Mouse (Mus musculus) cortical plate, adult 2 months (tissue): ENCODE results near the gene P3h3. TPM values are rescaled to one million over a fixed set of nuclear protein-coding genes. Genes with fewer than 3 reads are reported as not detected.
A peak's percentile ranks its signal among the peaks of the same experiment; 100 is the strongest.
"Not testable (repeated sequence)": the region's sequence is repeated elsewhere in the genome, so short reads cannot be mapped to it uniquely, and the experiment has no call there.

Experiments
- H3K27ac ChIP-seq: fragments of 200-500 bp; 2 replicates; pipeline ENCODE4 v1.5.1; 2012; ENCODE audit warnings: low read length, control low read depth, inconsistent platforms; ENCODE audit not compliant: insufficient read depth
- H3K4me1 ChIP-seq: fragments of 200-500 bp; 2 replicates; pipeline ENCODE4 v1.6.1; 2011; ENCODE audit warnings: low read length; ENCODE audit not compliant: control insufficient read depth, insufficient read depth
- H3K4me3 ChIP-seq: fragments of 200-500 bp; 2 replicates; pipeline ENCODE4 v1.5.1; 2011; ENCODE audit warnings: mild to moderate bottlenecking, low read length, control low read depth; ENCODE audit not compliant: insufficient read depth
- CTCF ChIP-seq: fragments of 200-500 bp; IDR thresholded peaks from 2 replicates; pipeline ENCODE4 v1.5.1; 2011; ENCODE audit warnings: mild to moderate bottlenecking, control low read depth, low read length; ENCODE audit not compliant: insufficient read depth; ENCODE audit errors: extremely low read depth
- POLR2A ChIP-seq: fragments of 200-500 bp; IDR thresholded peaks from 2 replicates; pipeline ENCODE4 v1.6.1; 2011; ENCODE audit warnings: mild to moderate bottlenecking, low read length, control low read depth; ENCODE audit not compliant: insufficient read depth; ENCODE audit errors: extremely low read depth
- polyA plus RNA-seq: library from polyadenylated mRNA; depleted of rRNA; stranded (reverse); fragments of >200 nt; gene quantifications from 2 replicates; pipeline ENCODE4 v1.2.3, GENCODE M21; 2012

P3h3 gene
- polyA plus RNA-seq, 1 experiment: 59.6 TPM

DNA sequence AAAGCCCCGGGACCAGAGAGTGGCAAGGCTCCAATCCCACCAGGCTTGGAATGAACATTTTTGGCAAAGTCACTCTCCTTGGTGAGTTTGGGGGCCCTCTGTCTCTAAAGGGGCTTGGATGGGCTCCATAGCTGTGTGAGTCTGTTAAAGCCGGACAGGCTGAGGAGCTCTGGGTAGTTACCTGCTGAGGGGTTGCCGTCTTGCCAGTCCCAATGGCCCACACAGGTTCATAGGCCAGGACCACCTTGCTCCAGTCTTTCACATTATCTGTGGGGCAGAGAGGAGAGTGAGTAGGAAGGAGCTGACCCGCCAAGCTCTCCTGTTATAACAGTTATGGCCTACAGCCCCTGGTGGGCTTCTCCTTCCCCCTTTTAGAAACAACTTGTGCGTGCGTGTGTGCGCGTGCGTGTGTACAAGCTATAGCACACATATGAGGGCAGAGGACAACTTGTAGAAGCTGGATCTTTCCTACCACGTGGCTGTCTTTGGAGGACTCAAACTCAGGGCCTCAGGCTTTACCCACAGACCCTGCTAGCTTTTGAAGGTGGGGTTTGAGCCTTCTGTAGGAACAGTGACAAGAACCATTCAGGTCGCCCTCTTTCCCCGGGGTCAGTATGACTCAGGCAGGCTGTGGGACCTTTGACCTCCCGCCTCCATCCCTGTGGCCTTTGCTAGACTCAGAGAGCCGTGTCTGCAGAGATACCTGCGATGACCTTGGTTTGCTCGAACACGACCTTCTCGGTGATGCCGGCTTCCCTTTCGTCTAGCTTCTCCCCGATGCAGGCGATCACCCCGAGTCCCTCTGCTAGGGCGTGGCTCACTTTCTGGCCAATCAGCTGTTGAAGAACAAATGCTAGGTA lies 45.6 kb downstream of the P3h3 start:
- no peak overlapping the region for H3K27ac ChIP-seq
- TF ChIP-seq CTCF: no peak
- no peak for TF ChIP-seq POLR2A
- H3K4me1 ChIP-seq: peaks cover 3% of the 10 kb centered on the region; the same call in 1 of the 2 replicates
- H3K4me3 ChIP-seq: peak overlapping the region; percentile 66; the same call in 1 of the 2 replicates

DNA sequence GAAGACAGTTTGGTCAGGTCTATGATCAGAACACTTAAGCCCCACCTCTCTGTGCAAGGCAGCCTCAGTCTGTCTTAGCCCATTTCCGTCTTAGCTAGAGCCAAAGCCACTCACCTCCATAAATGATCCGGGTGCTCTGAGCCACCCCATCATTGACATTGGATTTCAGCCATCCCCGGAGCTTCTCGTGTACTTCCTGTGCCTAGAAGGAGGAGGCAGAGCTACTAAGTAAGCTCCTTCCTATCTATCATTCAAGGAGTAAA lies 46.2 kb downstream of the P3h3 start:
- TF ChIP-seq POLR2A (no peak), CTCF (no peak)
- Histone ChIP-seq H3K4me1 (peaks cover 6% of the 10 kb centered on the region; the same call in 1 of the 2 replicates), H3K27ac (no peak overlapping the region), H3K4me3 (no peak overlapping the region)

DNA sequence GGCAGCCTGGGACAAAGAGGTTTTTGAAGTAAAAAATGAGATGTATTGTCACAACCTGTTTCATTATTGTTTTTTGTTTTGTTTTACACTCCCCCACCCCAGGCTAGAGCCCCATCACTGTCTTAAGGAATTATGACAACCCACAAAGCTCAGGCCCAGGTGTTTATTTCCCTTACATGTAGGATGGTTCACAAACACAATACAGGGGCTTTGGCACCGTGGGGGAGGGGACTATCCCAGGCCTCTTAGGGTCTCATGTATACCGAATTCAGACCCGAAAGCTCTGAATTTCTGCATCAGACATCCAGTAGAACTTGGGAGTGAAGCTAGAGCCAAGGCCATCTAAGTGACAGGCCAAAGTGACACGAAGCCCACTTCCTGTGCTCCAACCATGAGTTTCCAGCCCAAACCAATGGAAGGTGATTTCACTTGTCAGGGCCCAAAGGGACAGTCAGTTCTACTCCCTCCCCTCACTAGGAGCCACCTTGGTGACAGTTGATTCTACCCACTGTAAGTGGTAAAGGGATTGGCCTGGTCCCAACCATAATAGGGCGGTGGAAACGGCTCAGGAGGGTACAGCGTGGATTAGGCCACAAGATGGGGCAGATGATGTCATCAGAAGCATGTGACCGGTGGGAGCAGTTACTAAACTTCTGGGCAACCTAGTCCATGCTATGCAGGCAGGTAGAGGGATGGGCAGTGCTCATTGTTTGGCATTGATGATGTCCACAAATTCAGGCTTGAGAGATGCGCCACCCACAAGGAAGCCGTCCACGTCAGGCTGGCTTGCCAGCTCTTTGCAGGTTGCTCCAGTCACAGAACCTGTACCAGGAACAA lies 46.8 kb downstream of the P3h3 start:
- not testable (repeated sequence) for H3K4me3 ChIP-seq, H3K4me1 ChIP-seq, H3K27ac ChIP-seq

DNA sequence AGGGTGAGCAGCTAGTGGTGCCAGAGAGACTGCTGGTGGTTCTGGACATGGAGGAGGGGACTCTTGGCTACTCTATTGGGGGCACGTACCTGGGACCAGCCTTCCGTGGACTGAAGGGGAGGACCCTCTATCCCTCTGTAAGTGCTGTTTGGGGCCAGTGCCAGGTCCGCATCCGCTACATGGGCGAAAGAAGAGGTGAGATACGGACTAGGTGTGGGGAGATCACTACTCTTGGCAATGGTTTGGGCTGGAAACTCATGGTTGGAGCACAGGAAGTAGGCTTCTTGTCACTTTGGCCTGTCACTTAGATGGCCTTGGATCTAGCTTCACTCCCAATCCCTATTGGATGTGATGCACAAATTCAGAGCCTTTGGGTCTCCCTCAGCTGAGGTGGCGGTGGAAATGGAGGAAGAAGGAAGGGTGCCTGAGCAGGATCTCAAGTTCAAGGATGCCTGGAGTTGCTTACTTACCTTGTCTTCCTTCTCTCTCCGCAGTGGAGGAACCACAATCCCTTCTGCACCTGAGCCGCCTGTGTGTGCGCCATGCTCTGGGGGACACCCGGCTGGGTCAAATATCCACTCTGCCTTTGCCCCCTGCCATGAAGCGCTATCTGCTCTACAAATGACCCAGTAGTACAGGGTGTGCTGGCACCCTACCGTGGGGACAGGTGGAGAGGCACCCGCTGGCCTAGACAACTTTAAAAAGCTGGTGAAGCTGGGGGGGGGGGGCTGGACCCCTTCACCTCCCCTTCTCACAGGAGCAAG lies 47.6 kb downstream of the P3h3 start:
- no peak for TF ChIP-seq CTCF
- 0 out of 2 replicates have a peak, but pooled peaks have one; percentile 20 for TF ChIP-seq POLR2A
- H3K4me3 ChIP-seq: peak overlapping the region; percentile 37; the same call in 1 of the 2 replicates
- H3K4me1 ChIP-seq: peaks cover 7% of the 10 kb centered on the region; the same call in 1 of the 2 replicates
- H3K27ac ChIP-seq: no peak overlapping the region

DNA sequence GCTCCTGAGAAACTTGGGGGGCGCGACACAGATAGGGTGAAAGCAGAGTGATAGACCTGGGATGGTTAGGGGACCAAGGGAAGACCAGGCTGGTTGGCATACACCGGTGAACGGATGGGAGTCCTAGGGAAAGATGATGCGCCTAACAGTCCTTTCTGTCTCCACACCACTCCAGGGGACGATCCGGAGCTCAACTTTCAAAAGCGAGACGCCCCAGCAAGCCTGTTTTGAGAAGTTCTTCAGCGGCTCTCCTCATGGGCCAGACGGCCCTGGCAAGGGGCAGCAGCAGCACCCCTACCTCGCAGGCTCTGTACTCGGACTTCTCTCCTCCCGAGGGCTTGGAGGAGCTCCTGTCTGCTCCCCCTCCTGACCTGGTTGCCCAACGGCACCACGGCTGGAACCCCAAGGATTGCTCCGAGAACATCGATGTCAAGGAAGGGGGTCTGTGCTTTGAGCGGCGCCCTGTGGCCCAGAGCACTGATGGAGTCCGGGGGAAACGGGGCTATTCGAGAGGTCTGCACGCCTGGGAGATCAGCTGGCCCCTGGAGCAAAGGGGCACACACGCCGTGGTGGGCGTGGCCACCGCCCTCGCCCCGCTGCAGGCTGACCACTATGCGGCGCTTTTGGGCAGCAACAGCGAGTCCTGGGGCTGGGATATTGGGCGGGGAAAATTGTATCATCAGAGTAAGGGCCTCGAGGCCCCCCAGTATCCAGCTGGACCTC lies 48.3 kb downstream of the P3h3 start:
- peak; percentile 38 for TF ChIP-seq CTCF
- no peak for TF ChIP-seq POLR2A
- H3K4me3 ChIP-seq: peak overlapping the region; percentile 37
- peaks cover 7% of the 10 kb centered on the region; the same call in 1 of the 2 replicates for H3K4me1 ChIP-seq
- H3K27ac ChIP-seq: peak overlapping the region; percentile 41

DNA sequence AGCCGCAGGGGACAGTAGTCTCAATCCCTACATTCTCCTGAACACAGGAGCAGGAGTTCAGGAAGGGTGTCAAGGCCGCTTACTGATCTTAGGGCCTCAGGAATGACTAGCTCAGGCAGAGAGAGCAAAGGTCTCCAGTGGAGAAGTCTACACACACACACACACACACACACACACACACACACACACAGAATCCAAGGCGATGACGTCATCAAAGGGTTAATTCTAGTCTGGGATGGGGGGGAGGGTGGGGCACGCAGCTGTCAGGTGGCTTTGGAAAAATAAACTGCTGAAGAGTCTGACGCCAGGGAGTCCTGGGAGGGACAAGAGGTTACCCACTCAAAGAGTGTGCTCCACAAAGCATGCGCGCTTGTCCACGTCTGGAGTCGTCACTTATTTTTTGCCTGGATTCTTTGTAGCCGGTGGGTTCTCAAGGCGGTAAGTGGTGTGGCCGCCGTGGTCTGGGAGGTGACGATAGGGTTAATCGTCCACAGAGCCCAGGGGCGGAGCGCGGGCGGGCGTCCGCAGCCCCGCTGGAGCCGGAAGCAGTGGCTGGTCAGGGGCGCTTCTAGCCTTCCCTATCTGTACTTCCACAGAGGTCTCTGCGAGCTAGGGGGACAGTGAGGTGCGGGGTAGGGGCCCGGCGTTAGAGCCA lies 49.1 kb downstream of the P3h3 start, which contains the start of gene Spsb2:
TSS of gene Spsb2 (plus strand) at position 304 of the 655 bp plus-strand sequence.
- peaks cover 7% of the 10 kb centered on the region; the same call in 1 of the 2 replicates for H3K4me1 ChIP-seq
- H3K4me3 ChIP-seq: peak within 1 kb of the TSS; percentile 37
- H3K27ac ChIP-seq: peak within 1 kb of the TSS; percentile 41
- TF ChIP-seq CTCF: no peak
- TF ChIP-seq POLR2A: no peak

DNA sequence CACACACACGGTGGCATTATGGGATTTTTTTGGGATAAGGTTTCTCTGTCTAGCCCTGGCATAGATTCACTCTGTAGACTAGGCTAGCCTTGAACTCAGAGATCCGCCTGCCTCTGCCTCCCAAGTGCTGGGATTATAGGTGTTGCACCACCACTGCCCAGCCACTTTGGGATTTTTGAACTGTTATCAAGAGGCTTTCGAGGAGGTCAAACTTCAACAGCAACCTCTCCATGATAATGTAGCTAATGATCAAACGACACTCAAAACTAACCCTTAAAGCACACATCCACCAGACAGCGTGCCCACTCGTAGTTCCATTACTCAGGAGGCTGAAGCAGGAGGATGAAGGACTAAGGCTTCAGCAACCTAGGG lies 49.6 kb downstream of the P3h3 start:
- Histone ChIP-seq H3K4me1 (peaks cover 7% of the 10 kb centered on the region; the same call in 1 of the 2 replicates), H3K27ac (peak overlapping the region; percentile 20), H3K4me3 (no peak overlapping the region; the same call in 1 of the 2 replicates)
- TF ChIP-seq POLR2A: no peak
- TF ChIP-seq CTCF: no peak

DNA sequence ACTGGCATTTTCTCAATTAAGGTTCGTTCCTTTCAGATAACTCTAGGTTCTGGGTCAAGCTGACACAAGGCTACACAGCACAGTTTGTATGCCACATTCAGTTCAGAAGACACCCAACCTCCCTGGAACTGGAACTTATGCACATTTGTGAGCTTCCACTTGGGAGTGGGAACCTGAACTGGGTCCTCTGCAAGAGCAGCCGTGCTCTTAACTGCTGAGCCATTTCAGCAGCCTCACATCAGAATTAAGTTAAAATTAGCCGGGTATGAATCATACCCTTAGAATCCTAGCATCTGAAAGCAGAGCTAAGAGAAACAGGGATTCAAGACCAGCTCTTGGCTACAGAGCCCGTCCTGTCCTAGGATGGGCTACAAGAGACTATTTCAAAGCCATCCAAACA lies 50.2 kb downstream of the P3h3 start:
- TF ChIP-seq CTCF (no peak), POLR2A (peak; percentile 61; the same call in 1 of the 2 replicates)
- Histone ChIP-seq H3K4me1 (peaks cover 7% of the 10 kb centered on the region; the same call in 1 of the 2 replicates), H3K4me3 (no peak overlapping the region), H3K27ac (peak overlapping the region; percentile 36)
